Mouse (Mus musculus) left cerebral cortex, postnatal 25 days (tissue): ENCODE measurements at regions not wholly inside any gene's neighbourhood (a gene's known extent, or its start where the extent isn't known, plus 50 kb on each side); places are given as distances from the start of the nearest gene placed in this dataset.

ENCODE experiments used
- DNase-seq, 2 experiments: peaks; one replicate each; pipeline ENCODE4 v3.0.0; 2022; ENCODE audit warnings: low spot score in 2 of 2, mixed read lengths in 1 of 2
- intact Hi-C: fragments of 180-260 bp; cut with DNase I; formaldehyde crosslinking; loops from one replicate; pipeline ENCODE4 v1.15.1; 2025

- DNase-seq = no peak
- intact Hi-C loops = no loop called here
Measured at GRCm38 (mm10) chr15:92840035-92840434, 434.9 kb downstream of the Gxylt1 start.

- intact Hi-C loops = no loop called here
- DNase-seq = no peak
Measured at GRCm38 (mm10) chr15:92839611-92840010, 435.4 kb downstream of the Gxylt1 start.

GRCm38 (mm10) chr15:92826136-92826535 lies 429.5 kb downstream of the Pdzrn4 start:
- intact Hi-C loops = no loop called here
- DNase-seq = no peak
